Mouse (Mus musculus) MEL (cell line): Measurements from ENCODE around the gene Marf1. TPM values are rescaled to one million over a fixed set of nuclear protein-coding genes. Genes with fewer than 3 reads are reported as not detected.

Experiments
- DNase-seq: peaks from one replicate; pipeline ENCODE4 v3.0.0; 2011; ENCODE audit warnings: low read depth, low spot score
- H3K27ac ChIP-seq: 2 replicates; pipeline ENCODE4 v1.5.1; 2012; ENCODE audit warnings: low read depth, mild to moderate bottlenecking, control low read depth, low read length, moderate library complexity; ENCODE audit not compliant: control insufficient read depth
- H3K27me3 ChIP-seq, 2 experiments: fragments of 150-350 bp in 1 of 2; sonication (generic) in 1 of 2; 2 replicates each; pipeline ENCODE4 v1.6.1; 2012; ENCODE audit warnings: low read length in 2 of 2, mild to moderate bottlenecking in 2 of 2, improper control_type of control experiment in 1 of 2, moderate library complexity in 1 of 2; ENCODE audit not compliant: insufficient read depth in 2 of 2, control insufficient read depth in 1 of 2
- H3K36me3 ChIP-seq, 2 experiments: 2 replicates each; pipeline ENCODE4 v1.6.1; 2012 to 2014; ENCODE audit warnings: low read length in 2 of 2, improper control_type of control experiment in 1 of 2, inconsistent platforms in 1 of 2, mild to moderate bottlenecking in 1 of 2; ENCODE audit not compliant: insufficient read depth in 2 of 2, control insufficient read depth in 1 of 2
- H3K4me1 ChIP-seq, 2 experiments: fragments of 150-350 bp in 1 of 2; sonication (generic) in 1 of 2; 2 replicates each; pipeline ENCODE4 v1.6.1; 2012; ENCODE audit warnings: low read length in 2 of 2, improper control_type of control experiment in 1 of 2, mild to moderate bottlenecking in 1 of 2; ENCODE audit not compliant: insufficient read depth in 2 of 2, control insufficient read depth in 1 of 2
- H3K4me3 ChIP-seq, 2 experiments: fragments of 150-350 bp in 1 of 2; sonication (generic) in 1 of 2; 2 replicates each; pipeline ENCODE4 v1.5.1; 2012; ENCODE audit warnings: low read depth in 2 of 2, low read length in 2 of 2, mild to moderate bottlenecking in 2 of 2, moderate library complexity in 2 of 2, control low read depth in 1 of 2, improper control_type of control experiment in 1 of 2; ENCODE audit not compliant: control insufficient read depth in 1 of 2, insufficient read depth in 1 of 2
- H3K79me2 ChIP-seq: 2 replicates; pipeline ENCODE4 v1.6.1; 2012; ENCODE audit warnings: mild to moderate bottlenecking, low read length, moderate library complexity; ENCODE audit not compliant: control insufficient read depth, poor library complexity, insufficient read depth
- H3K9ac ChIP-seq: 2 replicates; pipeline ENCODE4 v1.6.1; 2012; ENCODE audit warnings: low read depth, mild to moderate bottlenecking, control low read depth, low read length, moderate library complexity; ENCODE audit not compliant: control insufficient read depth, poor library complexity, severe bottlenecking
- H3K9me3 ChIP-seq: fragments of 150-350 bp; sonication (generic); replicated peaks from 2 replicates; pipeline ENCODE4 v1.6.1; 2012; ENCODE audit warnings: mild to moderate bottlenecking, low read length, improper control_type of control experiment, moderate library complexity; ENCODE audit not compliant: insufficient read depth
- BHLHE40 ChIP-seq: IDR thresholded peaks from 2 replicates; pipeline ENCODE4 v1.6.1; 2012; ENCODE audit warnings: low read depth, mild to moderate bottlenecking, inconsistent platforms, low read length, improper control_type of control experiment, borderline replicate concordance
- CHD2 ChIP-seq: IDR thresholded peaks from 2 replicates; pipeline ENCODE4 v1.6.1; 2011; ENCODE audit warnings: low read length, improper control_type of control experiment
- E2F4 ChIP-seq: IDR thresholded peaks from 2 replicates; pipeline ENCODE4 v1.6.1; 2011; ENCODE audit warnings: low read depth, low read length, improper control_type of control experiment, borderline replicate concordance
- ELF1 ChIP-seq: IDR thresholded peaks from 2 replicates; pipeline ENCODE4 v1.6.1; 2014; ENCODE audit warnings: low read depth, mild to moderate bottlenecking, inconsistent platforms, low read length, improper control_type of control experiment, moderate library complexity
- ETS1 ChIP-seq: IDR thresholded peaks from 2 replicates; pipeline ENCODE4 v1.6.1; 2012; ENCODE audit warnings: low read depth, mild to moderate bottlenecking, inconsistent platforms, low read length, improper control_type of control experiment, moderate library complexity
- GATA1 ChIP-seq: IDR thresholded peaks from 2 replicates; pipeline ENCODE4 v1.6.1; 2011; ENCODE audit warnings: low read depth, low read length, improper control_type of control experiment
- JUND ChIP-seq: IDR thresholded peaks from 2 replicates; pipeline ENCODE4 v1.6.1; 2011; ENCODE audit warnings: low read depth, mild to moderate bottlenecking, improper control_type of control experiment, low read length
- MAFK ChIP-seq: IDR thresholded peaks from 2 replicates; pipeline ENCODE4 v1.6.1; 2011; ENCODE audit warnings: low read depth, mild to moderate bottlenecking, low read length, improper control_type of control experiment, borderline replicate concordance
- MAZ ChIP-seq: IDR thresholded peaks from 2 replicates; pipeline ENCODE4 v1.6.1; 2012; ENCODE audit warnings: low read depth, mild to moderate bottlenecking, inconsistent platforms, low read length, improper control_type of control experiment
- MEF2A ChIP-seq: IDR thresholded peaks from 2 replicates; pipeline ENCODE4 v1.6.1; 2014; ENCODE audit warnings: low read depth, mild to moderate bottlenecking, inconsistent platforms, low read length, improper control_type of control experiment; ENCODE audit not compliant: poor library complexity, insufficient replicate concordance, severe bottlenecking; ENCODE audit errors: extremely low read depth
- MXI1 ChIP-seq: IDR thresholded peaks from 2 replicates; pipeline ENCODE4 v1.6.1; 2011; ENCODE audit warnings: mild to moderate bottlenecking, low read depth, low read length, improper control_type of control experiment
- NRF1 ChIP-seq: IDR thresholded peaks from 2 replicates; pipeline ENCODE4 v1.6.1; 2014; ENCODE audit warnings: low read depth, mild to moderate bottlenecking, inconsistent platforms, low read length, improper control_type of control experiment, moderate library complexity; ENCODE audit not compliant: poor library complexity, insufficient read depth, severe bottlenecking
- POLR2A ChIP-seq, 2 experiments: IDR thresholded peaks; 2 replicates each; pipeline ENCODE4 v1.6.1; 2011 to 2012; ENCODE audit warnings: low read length in 2 of 2, mild to moderate bottlenecking in 2 of 2, control low read depth in 1 of 2, improper control_type of control experiment in 1 of 2, low read depth in 1 of 2, moderate library complexity in 1 of 2; ENCODE audit not compliant: control insufficient read depth in 1 of 2, insufficient read depth in 1 of 2, poor library complexity in 1 of 2
- POLR2AphosphoS2 ChIP-seq: IDR thresholded peaks from 2 replicates; pipeline ENCODE4 v1.6.1; 2011; ENCODE audit warnings: low read length, improper control_type of control experiment
- RCOR1 ChIP-seq: IDR thresholded peaks from 2 replicates; pipeline ENCODE4 v1.6.1; 2012; ENCODE audit warnings: low read depth, mild to moderate bottlenecking, inconsistent platforms, low read length, improper control_type of control experiment
- SMC3 ChIP-seq: IDR thresholded peaks from 2 replicates; pipeline ENCODE4 v1.6.1; 2011; ENCODE audit warnings: low read depth, low read length, improper control_type of control experiment
- TBP ChIP-seq: IDR thresholded peaks from 2 replicates; pipeline ENCODE4 v1.8.0; 2011; ENCODE audit warnings: low read depth, low read length, improper control_type of control experiment
- TCF12 ChIP-seq: IDR thresholded peaks from 2 replicates; pipeline ENCODE4 v1.6.1; 2014; ENCODE audit warnings: low read depth, mild to moderate bottlenecking, inconsistent platforms, low read length, improper control_type of control experiment, moderate library complexity
- USF2 ChIP-seq, 2 experiments: IDR thresholded peaks; 2 replicates each; pipeline ENCODE4 v1.6.1; 2011 to 2012; ENCODE audit warnings: improper control_type of control experiment in 2 of 2, low read length in 2 of 2, borderline replicate concordance in 1 of 2, inconsistent platforms in 1 of 2, low read depth in 1 of 2, mild to moderate bottlenecking in 1 of 2; ENCODE audit not compliant: insufficient read depth in 1 of 2
- ZC3H11A ChIP-seq: IDR thresholded peaks from 2 replicates; pipeline ENCODE4 v1.6.1; 2012; ENCODE audit warnings: low read depth, mild to moderate bottlenecking, inconsistent platforms, low read length, improper control_type of control experiment
- ZKSCAN1 ChIP-seq: IDR thresholded peaks from 2 replicates; pipeline ENCODE4 v1.6.1; 2012; ENCODE audit warnings: low read depth, mild to moderate bottlenecking, inconsistent platforms, low read length, improper control_type of control experiment, moderate library complexity
- polyA plus RNA-seq, 2 experiments: library from polyadenylated mRNA; stranded (reverse) in 1 of 2; unstranded in 1 of 2; fragments of >175 nt in 1 of 2; fragments of >200 nt in 1 of 2; gene quantifications; 2 replicates each; pipeline versions ENCODE4 v1.2.1 to v1.2.4; 2012; ENCODE audit warnings: low replicate concordance in 2 of 2, low read depth in 1 of 2; ENCODE audit not compliant: insufficient read length in 2 of 2, insufficient read depth in 1 of 2, missing spikeins in 1 of 2
- total RNA-seq: library from RNA; depleted of rRNA; stranded (reverse); fragments of 300-350 nt; gene quantifications from 2 replicates; pipeline ENCODE4 v1.2.3, GENCODE M21; 2012

The Marf1 gene
- total and polyA plus RNA-seq, 3 experiments: 8.7 to 16.2 TPM; not detected in 1

DNA sequence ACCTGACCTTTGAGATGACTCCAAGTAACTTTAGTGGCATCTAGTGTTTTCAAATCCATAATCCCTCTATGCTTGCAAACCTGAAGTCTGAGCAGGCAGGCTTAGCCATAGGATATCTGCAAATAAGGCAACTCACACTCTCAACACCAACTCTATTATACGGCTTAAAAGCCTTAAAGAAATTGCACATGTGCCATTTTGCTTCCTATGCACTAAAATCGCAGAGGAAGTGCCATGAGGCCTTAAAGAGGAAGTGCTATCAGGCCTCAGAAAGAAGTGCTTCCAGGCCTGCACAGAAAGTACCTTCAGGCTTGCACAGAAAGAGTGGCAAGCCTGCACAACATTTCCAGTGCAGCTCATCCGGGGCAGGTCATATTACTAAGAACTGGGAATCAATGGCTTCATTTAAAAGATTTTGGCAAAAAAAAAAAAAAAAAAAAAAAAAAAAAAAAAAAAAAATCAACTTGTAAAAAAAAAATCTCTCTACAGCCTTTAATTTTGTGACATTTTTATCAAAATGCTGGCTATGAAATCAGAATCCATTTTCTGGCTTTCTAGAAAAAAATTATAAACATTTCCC, 53.4 kb downstream of the Marf1 start (continued):
- no peak for TF ChIP-seq NRF1
- TF ChIP-seq BHLHE40: no peak
- no peak for TF ChIP-seq TCF12
- TF ChIP-seq E2F4: no peak
- TF ChIP-seq ELF1: no peak; the same call in 1 of the 2 replicates
- TF ChIP-seq ZC3H11A: no peak
- TF ChIP-seq POLR2A (IDR thresholded peaks at IDR 0.05; ENCODE audit: control insufficient read depth in 1 of 2, insufficient read depth in 1 of 2, low read depth in 1 of 2, low read length in 2 of 2, poor library complexity in 1 of 2): no peak
- TF ChIP-seq TBP: no peak
- no peak for TF ChIP-seq CHD2
- no peak for TF ChIP-seq USF2 (IDR thresholded peaks at IDR 0.05; ENCODE audit: borderline replicate concordance in 1 of 2, insufficient read depth in 1 of 2, low read depth in 1 of 2, low read length in 2 of 2)
- TF ChIP-seq POLR2AphosphoS2: no peak
- TF ChIP-seq GATA1: no peak
- no peak for TF ChIP-seq ZKSCAN1
- no peak for TF ChIP-seq RCOR1

DNA sequence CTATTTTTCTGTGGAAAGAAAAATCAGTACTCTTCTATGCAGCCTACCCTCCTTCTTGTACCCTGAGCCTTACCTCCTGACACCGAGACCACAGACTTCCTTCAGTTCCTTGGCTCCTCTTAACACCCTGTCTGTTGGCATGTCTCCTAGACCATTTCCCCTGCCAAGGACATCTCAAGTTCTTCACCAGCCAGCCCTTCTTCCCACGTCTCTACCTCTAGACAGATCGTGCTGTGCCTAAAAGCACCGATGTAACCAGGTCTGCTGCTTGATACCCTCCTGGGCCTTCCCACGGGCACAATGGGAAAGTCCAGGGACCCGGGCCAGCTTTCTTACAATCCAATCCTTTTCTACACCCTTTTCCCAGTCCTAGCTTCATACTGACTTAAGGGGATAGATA, 57.3 kb downstream of the Marf1 start:
- Histone ChIP-seq H3K27me3 (no peaks in the 10 kb centered on the region), H3K9me3 (no peaks in the 10 kb centered on the region), H3K4me1 (0 out of 4 replicates have a peak, but pooled peaks cover 0 to 10% of the 10 kb centered on the region in 2 experiments), H3K4me3 (no peak overlapping the region), H3K9ac (no peak overlapping the region), H3K36me3 (peaks cover 0 to 13% of the 10 kb centered on the region in 2 experiments; a peak in 2 of 4 replicates), H3K79me2 (no peaks in the 10 kb centered on the region), H3K27ac (no peak overlapping the region)
- DNase-seq: no peak
- TF ChIP-seq JUND: no peak
- no peak for TF ChIP-seq BHLHE40
- no peak for TF ChIP-seq NRF1
- no peak for TF ChIP-seq SMC3
- no peak for TF ChIP-seq MXI1
- no peak for TF ChIP-seq RCOR1
- no peak for TF ChIP-seq ETS1
- no peak for TF ChIP-seq MEF2A
- no peak for TF ChIP-seq MAZ
- no peak for TF ChIP-seq MAFK
